Mouse (Mus musculus): Measurements from ENCODE around the gene Mtfmt. TPM values are rescaled to one million over a fixed set of nuclear protein-coding genes. Genes with fewer than 3 reads are reported as not detected.

The Mtfmt gene
- polyA plus RNA-seq, 1 experiment from 2014 or later, result 18.7 TPM

Other genes with a start within 250 kb of the Mtfmt start
- 5.2 and 6.4 TPM in 2 replicates for gene Parp16, start 240.4 kb upstream of the Mtfmt start, polyA plus RNA-seq (2014; fragmentation: Nextera tagmentation; extraction: Ambion mirVana)
- 0.12 and 0.16 TPM in 2 replicates for gene Cilp, start 170.6 kb upstream of the Mtfmt start, polyA plus RNA-seq (2014; fragmentation: Nextera tagmentation; extraction: Ambion mirVana)
- gene Clpx, start 141.5 kb upstream of the Mtfmt start, polyA plus RNA-seq (2014; fragmentation: Nextera tagmentation; extraction: Ambion mirVana), result 45.8 and 54.3 TPM in 2 replicates
- 11.6 and 14.6 TPM in 2 replicates for gene Pdcd7, start 89.7 kb upstream of the Mtfmt start, polyA plus RNA-seq (2014; fragmentation: Nextera tagmentation; extraction: Ambion mirVana)
- gene Ubap1l, start 74.7 kb upstream of the Mtfmt start, polyA plus RNA-seq (2014; fragmentation: Nextera tagmentation; extraction: Ambion mirVana), result 0.27 and 0.37 TPM in 2 replicates
- 0.16 and 0.36 TPM in 2 replicates for gene Kbtbd13, start 44.1 kb upstream of the Mtfmt start, polyA plus RNA-seq (2014; fragmentation: Nextera tagmentation; extraction: Ambion mirVana)
- 5.6 and 5.9 TPM in 2 replicates for gene Rasl12, start 37.3 kb upstream of the Mtfmt start, polyA plus RNA-seq (2014; fragmentation: Nextera tagmentation; extraction: Ambion mirVana)
- gene Slc51b, start 12.8 kb upstream of the Mtfmt start, polyA plus RNA-seq (2014; fragmentation: Nextera tagmentation; extraction: Ambion mirVana), result not detected in 2 replicates
- gene Spg21, start 25.2 kb downstream of the Mtfmt start, polyA plus RNA-seq (2014; fragmentation: Nextera tagmentation; extraction: Ambion mirVana), result 122 and 125 TPM in 2 replicates
- not detected in 2 replicates for gene Ankdd1a, start 84.4 kb downstream of the Mtfmt start, polyA plus RNA-seq (2014; fragmentation: Nextera tagmentation; extraction: Ambion mirVana)
- gene Plekho2, start 144.3 kb downstream of the Mtfmt start, polyA plus RNA-seq (2014; fragmentation: Nextera tagmentation; extraction: Ambion mirVana), result 8.2 and 9.0 TPM in 2 replicates
- gene Pif1, start 151.4 kb downstream of the Mtfmt start, polyA plus RNA-seq (2014; fragmentation: Nextera tagmentation; extraction: Ambion mirVana), result 12.0 and 13.6 TPM in 2 replicates
- 19.7 and 24.0 TPM in 2 replicates for gene Rbpms2, start 193.9 kb downstream of the Mtfmt start, polyA plus RNA-seq (2014; fragmentation: Nextera tagmentation; extraction: Ambion mirVana)
- 199 and 215 TPM in 2 replicates for gene Oaz2, start 232.2 kb downstream of the Mtfmt start, polyA plus RNA-seq (2014; fragmentation: Nextera tagmentation; extraction: Ambion mirVana)